Mouse (Mus musculus): Measurements from ENCODE around the gene Hacd3.
"Not testable (repeated sequence)": the region's sequence is repeated elsewhere in the genome, so short reads cannot be mapped to it uniquely, and the experiment has no call there.

Gene Hacd3

DNA sequence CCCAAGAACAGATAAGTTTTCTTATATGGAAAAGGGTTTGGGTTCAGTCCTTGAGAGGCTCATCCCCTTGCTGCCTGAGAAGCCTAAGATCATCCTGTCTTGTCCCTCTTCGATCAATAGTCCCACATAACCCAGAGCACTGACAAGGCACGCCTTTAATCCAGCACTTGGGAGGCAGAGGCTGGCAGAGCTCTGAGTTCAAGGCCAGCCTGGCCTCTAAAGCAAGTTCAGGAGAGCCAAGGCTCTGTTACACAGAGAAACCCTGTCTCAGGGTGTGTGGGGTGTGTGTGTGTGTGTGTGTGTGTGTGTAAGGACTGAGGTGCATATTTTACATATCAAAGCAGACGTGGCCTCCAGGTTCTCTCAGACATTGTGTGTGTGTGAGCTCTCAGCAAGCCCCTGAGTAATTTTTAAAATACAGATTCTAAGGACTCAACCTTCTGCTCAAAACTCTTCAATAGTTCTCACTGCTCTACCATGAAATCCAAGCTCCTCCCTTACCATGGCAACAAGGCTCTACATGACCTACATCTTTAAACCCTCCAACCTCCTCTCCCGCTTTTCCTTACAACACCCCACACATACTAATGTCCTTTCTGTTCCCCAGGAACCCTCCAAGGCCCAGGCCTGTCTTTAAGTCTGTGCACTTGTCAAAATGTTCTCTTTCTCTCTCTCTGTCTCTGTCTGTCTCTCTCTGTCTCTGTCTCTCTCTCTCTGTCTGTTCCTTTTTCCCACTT lies 5.1 kb downstream of the Hacd3 start:
- DNase-seq, result no peak

DNA sequence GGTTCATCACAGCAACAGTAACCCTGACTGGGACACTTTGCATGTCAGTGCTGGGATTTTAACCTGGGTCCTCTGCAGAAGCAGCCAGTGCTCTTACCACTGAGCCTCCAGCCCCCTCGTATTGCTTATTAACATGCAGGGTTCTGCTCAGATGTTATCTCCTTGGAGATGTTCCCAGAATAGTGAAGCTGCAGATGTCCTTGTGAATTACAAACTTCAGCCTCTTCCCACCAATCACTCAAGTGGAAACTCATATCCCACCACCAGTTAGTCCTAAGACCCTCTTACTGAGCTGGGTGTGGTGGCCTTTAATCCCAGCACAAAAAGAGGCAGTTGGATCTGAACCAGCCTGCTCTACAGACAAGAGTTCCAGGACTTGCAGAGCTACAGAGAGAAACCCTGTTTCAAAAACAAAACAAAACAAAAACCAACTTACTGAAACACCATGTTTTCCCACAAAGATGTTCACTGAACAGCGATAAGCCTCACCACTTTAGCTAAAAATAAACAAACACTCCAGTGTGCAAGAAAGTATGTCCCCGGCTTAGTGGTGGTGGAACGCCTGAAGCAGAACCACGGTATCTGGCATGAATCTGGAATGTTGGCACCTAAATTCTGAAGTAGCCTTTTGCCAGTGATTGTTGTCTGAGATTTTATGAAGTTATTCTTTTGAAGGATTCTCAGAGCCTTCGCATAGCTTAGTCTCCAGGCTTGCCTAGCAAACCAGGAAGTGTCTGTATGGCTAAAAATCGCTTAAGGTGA lies 5.9 kb downstream of the Hacd3 start:
- no peak for DNase-seq

DNA sequence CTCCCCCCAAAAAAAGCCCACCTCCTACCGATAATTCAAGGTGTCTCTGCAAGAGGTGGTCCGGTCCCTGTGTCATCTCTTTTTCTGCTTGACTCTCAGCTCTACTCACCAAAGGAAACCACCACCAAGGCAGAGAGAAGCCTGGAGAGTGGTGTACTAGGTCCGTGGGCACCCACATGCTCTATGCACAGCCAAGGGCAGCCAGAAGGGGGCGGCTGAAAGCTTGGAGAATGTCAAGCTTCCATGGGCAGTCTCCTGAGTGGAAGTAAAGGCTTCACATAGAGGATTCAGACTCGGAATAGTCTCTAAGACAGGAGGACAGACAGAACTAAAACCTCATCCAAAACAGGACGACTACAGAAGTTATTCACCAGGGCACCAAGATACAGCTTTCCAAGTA lies 10.2 kb downstream of the Hacd3 start:
- peak; percentile 32 for DNase-seq

DNA sequence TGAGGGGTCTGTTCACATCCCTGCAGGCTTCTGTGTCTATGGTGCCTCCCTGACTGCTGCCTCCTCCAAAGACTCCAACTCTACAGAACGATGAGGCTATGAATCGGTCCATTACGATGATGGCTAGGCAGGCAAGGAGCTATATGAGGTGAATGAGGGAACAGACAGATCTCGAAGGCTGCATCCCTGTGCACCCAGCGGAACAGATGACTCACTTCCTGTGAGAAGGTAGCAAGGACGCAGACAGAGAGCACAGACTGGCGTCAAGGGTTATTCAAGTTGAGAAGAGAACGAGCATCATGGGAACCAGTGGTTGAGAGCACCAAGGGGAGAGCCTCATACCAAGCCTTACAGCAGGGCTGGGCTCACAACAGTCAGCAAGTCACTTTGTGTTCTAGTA lies 10.9 kb downstream of the Hacd3 start:
- no peak for DNase-seq

DNA sequence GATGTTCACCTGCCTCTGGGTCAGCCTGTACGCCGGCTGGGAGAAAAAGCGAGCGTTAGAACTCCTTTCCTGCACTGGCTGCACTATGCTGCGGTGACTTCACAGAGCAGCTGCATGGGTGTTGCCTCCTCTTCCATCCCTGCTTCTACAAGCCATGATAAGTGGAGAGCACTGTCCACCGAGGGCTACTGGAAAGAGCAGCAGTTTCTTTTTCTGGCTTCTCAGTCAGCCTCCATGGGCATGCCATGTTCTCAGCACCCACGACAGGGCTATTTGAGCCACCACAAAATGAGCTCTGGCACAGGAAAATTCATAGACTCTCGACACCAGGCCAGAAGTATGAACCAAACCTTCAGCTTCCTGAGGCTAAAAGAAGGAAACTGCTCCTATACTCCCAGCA lies 15.8 kb downstream of the Hacd3 start:
- DNase-seq, result no peak

DNA sequence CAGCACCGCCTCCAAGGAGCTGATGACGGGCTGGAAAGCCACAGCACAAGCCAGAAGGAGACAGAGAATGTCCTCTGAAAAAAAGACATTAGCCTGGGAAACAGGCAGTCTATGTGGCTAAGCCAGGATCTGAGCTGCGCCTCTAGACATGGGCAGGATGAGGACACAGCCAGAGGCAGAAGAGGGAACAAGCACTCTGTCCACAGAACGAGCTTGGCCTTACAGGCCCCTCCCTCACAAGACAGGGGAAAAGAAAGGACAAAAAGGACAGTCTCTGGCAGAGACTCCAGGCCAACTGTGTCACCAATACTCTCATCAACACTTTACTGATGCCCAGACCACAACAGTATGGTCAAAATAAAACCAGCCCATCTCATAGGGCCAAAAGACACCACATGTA lies 20.0 kb downstream of the Hacd3 start:
- DNase-seq, result no peak

DNA sequence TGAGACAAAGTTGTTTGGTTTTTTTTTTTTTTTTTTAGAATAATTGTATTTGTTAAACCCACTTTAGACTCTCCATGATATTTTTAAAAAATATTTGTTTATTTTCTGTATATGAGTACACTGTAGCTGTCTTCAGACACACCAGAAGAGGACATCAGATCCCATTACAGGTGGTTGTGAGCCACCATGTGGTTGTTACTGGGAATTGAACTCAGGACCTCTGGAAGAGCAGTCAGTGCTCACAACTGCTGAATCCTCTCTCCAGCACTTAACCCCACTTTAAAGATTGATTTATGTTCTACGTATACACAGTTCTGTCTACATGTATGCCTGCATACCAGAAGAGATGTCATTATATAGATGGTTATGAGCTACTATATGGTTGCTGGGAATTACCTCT lies 26.0 kb downstream of the Hacd3 start:
- not testable (repeated sequence) for DNase-seq

DNA sequence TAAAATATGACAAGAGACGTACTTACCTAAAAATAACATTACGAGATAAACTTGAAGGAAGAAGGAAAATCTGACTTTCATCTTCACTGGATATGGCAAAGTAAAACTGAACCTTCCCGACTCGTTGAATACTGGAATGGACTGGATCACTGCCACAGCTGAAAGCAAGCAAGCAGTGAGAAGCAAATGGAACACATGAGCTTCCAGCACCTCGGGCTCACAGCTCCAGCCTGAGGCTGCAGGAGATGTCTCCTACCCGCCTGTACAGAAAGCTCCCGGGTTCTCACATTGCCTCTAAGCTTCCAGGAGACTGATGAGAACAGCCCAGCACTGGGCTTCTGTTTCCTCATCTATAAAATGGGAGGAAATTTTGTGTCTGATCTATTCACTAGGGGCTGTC lies 31.2 kb downstream of the Hacd3 start:
- no peak for DNase-seq

DNA sequence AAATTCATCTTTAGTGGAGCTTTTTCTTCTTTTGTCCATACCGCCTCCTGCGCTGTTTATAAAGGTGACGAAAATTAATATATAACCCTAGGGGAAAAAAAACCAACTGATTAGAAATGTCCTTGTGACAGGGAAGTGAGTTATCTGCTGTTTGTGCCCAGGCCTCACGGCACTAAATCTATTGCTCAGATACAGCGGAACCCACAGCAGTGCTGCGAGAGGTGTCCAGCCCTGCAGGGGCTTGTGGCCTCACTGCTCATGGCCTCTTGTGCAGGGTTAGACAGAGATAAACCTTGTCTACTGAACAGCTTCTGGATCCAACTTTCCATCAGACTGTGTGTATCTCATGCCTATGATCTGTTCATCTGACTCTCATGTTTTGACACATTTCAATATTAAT lies 33.0 kb downstream of the Hacd3 start:
- DNase-seq, result no peak

DNA sequence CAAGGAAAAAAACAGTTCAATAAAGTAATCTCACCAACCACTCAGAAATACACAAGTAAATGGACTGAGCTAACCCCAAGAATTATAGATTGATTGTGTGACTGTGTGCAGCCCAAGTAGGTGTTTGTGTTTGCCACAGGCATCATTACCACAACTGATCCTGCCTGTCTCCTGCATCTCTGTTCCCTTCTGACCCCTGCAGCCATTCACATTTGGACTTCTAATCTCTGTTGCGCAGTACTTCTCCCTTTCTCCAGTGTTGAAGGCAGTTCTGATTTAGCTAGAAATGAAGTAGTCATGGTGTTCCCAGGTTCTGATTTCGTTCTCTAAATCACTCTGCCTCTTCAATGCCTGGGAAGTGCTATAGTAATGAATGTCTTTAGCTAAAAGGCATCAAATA lies 33.8 kb downstream of the Hacd3 start:
- DNase-seq, result no peak

DNA sequence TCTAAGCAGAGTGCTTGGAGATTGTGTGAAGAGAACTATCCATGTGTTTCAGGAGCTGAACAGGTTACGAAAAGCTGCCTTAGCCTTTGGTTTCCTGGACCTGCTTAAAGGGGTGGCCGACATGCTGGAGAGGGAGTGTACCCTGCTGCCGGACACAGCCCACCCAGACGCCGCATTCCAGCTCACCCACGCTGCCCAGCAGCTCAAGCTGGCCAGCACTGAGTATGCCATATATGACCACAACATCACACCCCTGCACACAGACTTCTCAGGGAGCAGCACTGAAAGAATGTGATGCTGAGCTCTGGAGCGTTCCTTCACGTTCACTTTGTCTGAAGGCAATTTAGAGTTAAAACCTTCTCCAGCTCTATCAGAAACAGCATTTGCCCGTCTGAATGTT lies 35.7 kb downstream of the Hacd3 start:
- DNase-seq, result no peak

DNA sequence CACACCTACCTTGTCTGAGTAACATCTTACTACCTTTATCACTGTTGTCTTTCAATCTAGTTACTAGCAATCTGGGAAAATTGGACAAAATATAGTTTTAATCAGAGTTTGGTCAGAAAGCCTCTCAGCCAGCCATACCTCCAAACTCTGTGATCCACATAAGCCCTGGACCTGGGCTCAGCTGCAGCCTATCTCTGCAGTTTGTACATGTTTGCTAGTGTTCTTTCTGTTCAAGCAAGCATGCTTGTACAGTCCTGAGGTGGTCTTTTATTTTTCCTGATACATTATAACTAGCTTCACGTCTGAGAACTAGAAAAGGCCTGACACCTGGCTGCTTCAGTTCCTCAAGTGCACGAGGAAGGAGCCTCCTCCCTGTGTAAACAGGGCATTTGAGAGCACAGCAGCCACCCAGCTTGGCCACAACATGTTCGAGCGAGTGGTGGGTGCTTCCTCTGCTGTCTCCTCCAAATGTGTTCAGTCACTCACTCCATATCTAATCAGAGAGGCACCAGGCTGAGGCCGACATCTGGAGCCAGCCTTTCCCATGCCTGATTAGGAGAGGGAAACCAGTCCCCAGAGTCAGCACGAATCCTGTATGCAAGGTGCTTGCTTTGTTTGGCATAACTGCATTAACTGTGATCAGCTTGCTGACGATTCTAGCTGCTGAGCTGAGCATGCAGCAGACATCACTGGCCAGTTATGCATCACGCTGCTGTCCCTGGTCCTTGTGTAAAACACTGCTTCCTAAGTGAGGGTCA lies 36.3 kb downstream of the Hacd3 start:
- DNase-seq, result no peak

DNA sequence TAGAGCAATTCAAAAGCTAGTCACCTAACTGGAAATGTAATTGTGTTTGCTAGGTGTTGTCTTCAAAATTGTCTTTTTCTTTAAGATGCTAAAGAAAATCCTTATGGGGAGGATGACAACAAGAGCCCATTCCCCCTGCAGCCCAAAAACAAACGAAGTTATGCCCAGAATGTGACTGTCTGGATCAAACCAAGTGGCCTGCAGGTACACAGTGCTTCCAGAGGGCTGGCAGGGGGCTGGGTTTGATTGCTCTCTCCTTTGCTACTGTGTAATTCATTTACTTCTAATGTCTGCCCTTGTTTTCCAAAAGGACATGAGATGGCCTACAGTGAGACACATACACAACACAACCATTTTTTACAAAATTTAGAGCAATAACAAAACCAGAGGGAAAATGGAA lies 39.6 kb downstream of the Hacd3 start:
- no peak for DNase-seq

DNA sequence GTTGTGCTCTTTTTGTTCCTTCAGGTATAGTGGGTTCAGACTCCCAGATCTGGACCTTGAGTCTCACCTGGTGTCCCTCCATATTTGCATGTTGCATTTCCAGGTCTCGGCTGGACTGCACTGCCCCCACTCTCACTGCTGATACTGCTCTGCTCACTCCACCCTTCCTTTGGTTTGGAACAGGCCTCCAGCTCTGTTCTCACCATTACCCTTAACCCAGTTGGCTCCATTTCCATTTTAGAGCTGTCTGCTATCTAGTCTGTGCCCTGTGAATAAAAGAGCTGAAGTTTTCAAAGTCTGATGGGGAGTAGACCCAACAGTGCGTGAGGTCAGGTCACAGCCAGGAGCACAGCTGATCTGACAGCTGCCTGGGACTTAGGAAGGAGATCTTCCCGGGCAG lies 40.9 kb downstream of the Hacd3 start:
- DNase-seq, result peak; percentile 23

DNA sequence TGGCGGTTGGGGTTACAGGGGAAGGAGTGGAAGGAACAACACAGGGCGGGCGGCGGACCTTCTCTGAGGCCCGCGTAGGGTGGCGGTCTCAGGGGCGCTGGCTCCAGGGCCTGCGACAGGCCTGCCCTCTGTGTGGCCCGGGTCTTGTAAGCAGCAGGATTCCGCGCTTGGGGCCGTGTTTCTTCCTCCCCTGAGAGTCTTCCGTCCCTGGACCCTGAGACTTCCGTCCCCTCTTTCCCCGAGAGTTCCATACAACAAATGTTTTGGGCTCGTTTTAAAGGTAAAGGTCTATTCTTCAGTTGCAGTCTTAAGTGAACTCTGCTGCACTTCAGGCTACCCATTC lies 60.5 kb downstream of the Hacd3 start:
- DNase-seq, result no peak

DNA sequence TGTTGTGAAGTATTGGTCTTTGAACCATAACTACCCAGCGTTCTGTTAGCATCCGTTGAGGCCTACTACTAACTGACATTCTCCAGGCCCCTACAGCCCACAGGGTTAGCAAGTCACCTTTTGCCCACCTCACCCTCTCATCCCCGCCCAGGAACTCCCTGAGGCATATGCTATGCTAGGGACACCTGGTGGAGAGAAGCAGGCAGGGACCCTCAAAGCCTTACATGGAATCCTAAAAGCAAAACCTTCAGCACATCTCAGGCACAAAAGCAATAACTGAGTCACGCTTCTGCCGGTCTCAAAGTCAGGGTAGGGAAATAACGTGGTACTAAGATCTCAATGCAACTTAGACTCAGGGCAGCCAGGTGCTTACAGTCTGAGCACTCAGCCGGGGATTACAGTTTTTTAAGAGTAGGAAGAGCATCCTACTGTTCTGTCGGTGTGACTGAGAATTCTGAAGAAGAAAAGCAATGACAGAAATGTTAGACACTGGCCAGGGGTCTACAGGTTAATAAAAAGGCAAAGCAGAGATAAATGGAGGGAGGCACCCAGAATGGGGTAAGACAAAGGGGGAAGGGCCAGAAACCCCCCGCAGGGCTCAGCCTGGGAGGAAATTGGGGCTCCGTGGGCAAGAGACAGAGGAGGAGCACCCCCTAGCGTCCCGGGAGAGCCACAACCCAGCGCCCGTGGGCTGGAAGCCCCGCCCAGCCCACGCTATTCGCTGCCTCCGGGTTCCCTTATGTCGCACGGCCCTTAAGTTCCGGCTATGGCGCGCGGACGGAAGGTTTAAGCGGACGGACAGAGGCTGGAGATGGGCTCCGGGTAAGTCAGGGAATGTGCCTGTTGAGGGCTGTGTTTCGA lies 61.1 kb downstream of the Hacd3 start, which contains the start of gene Ints14:
TSS of gene Ints14 (plus strand) at position 789 of the 861 bp plus-strand sequence.
- peak; percentile 97 for DNase-seq

DNA sequence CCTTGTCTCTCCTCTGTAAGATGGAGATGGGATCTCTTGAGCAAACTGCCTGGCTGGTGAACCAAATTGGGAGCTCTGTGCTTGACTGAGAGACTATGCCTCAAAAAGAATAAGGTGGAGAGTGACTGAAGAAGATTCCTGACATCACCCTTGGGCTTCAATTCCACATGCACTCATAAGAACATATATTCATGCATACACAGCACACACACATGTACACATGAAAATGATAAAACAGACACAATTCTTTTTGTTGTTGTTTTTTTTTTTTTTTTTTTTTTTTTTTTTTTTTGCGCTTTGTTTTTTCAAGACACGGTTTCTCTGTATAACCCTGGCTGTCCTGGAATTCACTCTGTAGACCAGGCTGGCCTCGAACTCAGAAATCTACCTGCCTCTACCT lies 64.2 kb downstream of the Hacd3 start:
- DNase-seq, result no peak

DNA sequence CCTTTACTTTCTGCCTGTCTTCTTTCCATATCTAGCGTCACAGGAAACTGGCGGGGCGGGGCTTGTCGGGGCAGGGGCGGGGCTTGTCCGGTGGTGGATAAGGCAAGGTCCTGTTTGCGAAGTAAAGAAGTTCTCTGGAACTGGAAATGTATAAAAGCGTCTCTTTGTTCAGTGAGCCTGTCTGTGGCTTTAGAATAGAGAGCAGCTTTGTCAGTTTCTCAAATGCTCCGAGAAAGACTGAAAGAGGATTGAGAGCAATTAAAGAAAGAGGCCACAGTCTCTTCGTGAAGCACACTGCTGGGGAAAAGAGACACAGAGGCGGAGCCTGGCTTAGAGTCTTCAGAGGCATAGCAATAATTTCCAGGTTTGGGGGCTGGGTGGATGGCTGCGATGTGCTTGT lies 65.2 kb downstream of the Hacd3 start:
- peak; percentile 20 for DNase-seq

DNA sequence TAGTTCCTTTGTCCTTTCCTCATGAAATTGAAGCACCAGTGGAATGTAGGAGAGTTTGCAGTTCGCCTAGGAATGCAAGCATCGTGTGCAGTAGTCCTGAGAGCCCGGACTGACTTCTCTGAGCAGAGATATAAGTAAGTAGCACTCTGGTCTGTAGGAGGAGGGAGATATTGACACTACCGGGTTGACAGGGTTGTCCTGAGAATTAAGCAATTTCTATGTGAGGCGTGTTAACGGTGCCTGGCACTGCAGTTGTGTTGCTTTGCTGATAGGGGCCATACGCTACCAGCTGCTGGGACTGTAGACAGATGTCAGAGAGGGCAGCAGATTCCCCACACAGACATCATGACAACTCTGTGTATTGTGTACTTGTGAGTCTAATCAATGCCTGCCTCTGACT lies 68.3 kb downstream of the Hacd3 start:
- DNase-seq, result no peak

DNA sequence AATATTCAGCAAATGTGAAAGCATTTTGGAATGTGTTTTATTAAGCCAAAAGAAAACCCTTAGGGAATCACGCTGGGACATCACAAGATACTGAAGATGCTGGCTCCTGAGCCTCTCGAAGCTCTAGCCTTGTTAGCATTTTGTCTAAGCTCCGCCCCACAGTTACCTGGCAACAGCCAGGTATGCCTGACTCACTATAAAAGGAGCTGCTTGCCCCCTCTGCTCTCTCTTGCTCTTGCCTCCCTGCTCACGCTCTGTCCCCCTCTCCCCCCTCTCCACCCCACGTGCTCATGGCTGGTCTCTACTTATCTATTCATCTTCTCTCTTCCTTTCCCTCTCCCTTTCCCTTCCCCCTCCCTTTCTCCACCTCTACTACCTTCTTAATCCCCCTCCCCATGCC lies 69.4 kb downstream of the Hacd3 start:
- no peak for DNase-seq

DNA sequence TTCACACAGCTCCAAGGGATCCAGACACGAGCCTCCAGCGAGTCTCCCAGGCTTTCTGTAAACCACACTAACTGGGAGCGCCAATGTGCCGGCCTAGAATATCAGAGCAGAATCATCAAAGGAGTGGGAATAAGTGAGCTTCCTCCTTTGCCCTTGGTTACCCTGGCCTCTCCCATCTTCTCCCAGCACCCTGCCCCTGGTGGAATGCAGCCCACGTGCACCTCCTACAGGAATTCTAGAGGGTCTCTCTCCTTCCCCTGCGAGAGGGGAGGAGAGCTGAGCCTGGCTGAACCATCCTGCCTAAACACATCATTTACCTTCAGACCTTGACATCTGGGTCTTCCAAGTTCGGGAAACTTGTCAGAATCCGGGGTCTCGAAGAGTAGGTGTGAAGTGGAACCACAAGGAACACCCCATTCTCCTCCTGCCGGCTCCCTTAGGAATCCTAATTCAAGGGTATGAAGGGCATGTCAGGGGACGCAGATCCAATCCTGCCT lies 70.3 kb downstream of the Hacd3 start, which contains the start of gene Slc24a1:
TSS of gene Slc24a1 (minus strand) at position 447 of the 497 bp plus-strand sequence.
- DNase-seq, result no peak

DNA sequence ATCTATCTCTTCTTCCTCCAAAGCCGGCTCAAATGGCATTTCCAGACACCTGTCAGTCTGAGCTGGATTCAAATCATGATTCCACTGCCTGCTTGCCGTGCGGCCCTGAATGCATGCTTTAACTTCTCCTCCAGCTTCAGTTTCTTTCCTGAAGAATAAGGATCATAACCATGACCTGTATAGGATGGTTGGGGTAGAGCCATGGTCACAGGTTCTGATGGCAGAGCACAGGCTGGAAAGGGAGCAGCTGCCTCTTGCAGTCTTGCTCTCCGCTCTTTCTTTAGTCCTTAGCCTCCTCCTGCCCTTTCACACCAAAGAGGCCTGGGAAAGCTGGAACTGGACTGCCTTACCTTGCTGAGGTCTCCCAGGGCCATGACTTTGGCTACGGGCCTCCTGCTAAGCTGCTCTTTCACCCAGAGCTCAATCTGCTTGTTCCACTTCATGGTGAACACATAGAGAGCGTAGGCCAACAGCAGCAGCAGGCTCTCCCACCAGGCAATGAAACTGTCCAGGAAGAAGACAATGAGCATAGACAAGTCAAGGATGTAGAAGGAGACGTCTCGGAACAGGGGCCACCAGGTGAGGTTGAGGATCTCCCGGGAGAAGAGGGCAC lies 73.9 kb downstream of the Hacd3 start:
- DNase-seq, result no peak
